Mouse (Mus musculus) lung, embryonic 16.5 days (tissue): ENCODE results near the gene Lingo3. TPM values are rescaled to one million over a fixed set of nuclear protein-coding genes. Genes with fewer than 3 reads are reported as not detected.
A peak's percentile ranks its signal among the peaks of the same experiment; 100 is the strongest.

Experiments used
- ATAC-seq: fragments of 200-750 bp; cut with Nextera tagmentation; 2 replicates; pipeline ENCODE4 v1.8.0; 2017; ENCODE audit warnings: low read depth, mild to moderate bottlenecking, moderate library complexity
- H3K27ac ChIP-seq: fragments of 300-500 bp; sonication (generic); 2 replicates; pipeline ENCODE4 v1.5.1; 2014; ENCODE audit warnings: mild to moderate bottlenecking, control low read depth, low read length
- H3K27me3 ChIP-seq: fragments of 300-500 bp; sonication (generic); 2 replicates; pipeline ENCODE4 v1.6.1; 2014; ENCODE audit warnings: low read depth, low read length, mixed read lengths; ENCODE audit not compliant: control insufficient read depth, insufficient read depth
- H3K36me3 ChIP-seq: fragments of 300-500 bp; sonication (generic); 2 replicates; pipeline ENCODE4 v1.6.1; 2014; ENCODE audit warnings: low read length; ENCODE audit not compliant: control insufficient read depth, insufficient read depth
- H3K4me1 ChIP-seq: fragments of 300-500 bp; sonication (generic); replicated peaks from 2 replicates; pipeline ENCODE4 v1.6.1; 2014; ENCODE audit warnings: low read length, mixed read lengths; ENCODE audit not compliant: control insufficient read depth, insufficient read depth
- H3K4me2 ChIP-seq: fragments of 300-500 bp; sonication (generic); 2 replicates; pipeline ENCODE4 v1.6.1; 2014; ENCODE audit warnings: low read depth, low read length, control low read depth
- H3K4me3 ChIP-seq: fragments of 300-500 bp; sonication (generic); 2 replicates; pipeline ENCODE4 v1.5.1; 2014; ENCODE audit warnings: mild to moderate bottlenecking, low read length, control low read depth
- H3K9ac ChIP-seq: fragments of 300-500 bp; sonication (generic); 2 replicates; pipeline ENCODE4 v1.6.1; 2014; ENCODE audit warnings: low read length, control low read depth
- H3K9me3 ChIP-seq: fragments of 300-500 bp; sonication (generic); 2 replicates; pipeline ENCODE4 v1.6.1; 2016; ENCODE audit warnings: low read length; ENCODE audit not compliant: control insufficient read depth
- WGBS: fragments of 180-500 bp; shearing (Covaris S2); extraction: QIAGEN DNeasy Blood & Tissue Kit; methylation state at CpG from one replicate; pipeline ENCODE4 v1.1.7; 2014; 5-methylcytosine and 5-hydroxymethylcytosine counted together
- polyA plus RNA-seq: library from polyadenylated mRNA; unstranded; fragments of >200 nt; fragmentation: Nextera tagmentation; extraction: Ambion mirVana; gene quantifications from 2 replicates; pipeline ENCODE4 v1.2.1, GENCODE M21; 2015

The Lingo3 gene
- polyA plus RNA-seq, 1 experiment from 2014 or later = 0.15 TPM

GRCm38 (mm10) chr10:80802204-80802912 lies 41.5 kb downstream of the Lingo3 start:
- H3K27ac ChIP-seq = no peak overlapping the region
- H3K27me3 ChIP-seq = no peaks in the 10 kb centered on the region
- H3K4me3 ChIP-seq = no peak overlapping the region
- 81% methylated on average over 10 of the region's 10 CpGs for WGBS
- peaks cover 16% of the 10 kb centered on the region for H3K4me1 ChIP-seq
- H3K4me2 ChIP-seq = no peak overlapping the region
- no peak overlapping the region for H3K9ac ChIP-seq
- no peak for ATAC-seq
- H3K36me3 ChIP-seq = peaks cover 39% of the 10 kb centered on the region
- H3K9me3 ChIP-seq = no peaks in the 10 kb centered on the region

GRCm38 (mm10) chr10:80799070-80799566 lies 44.7 kb downstream of the Lingo3 start:
- no peaks in the 10 kb centered on the region for H3K27me3 ChIP-seq
- H3K4me2 ChIP-seq = peak overlapping the region; percentile 80
- H3K36me3 ChIP-seq = peaks cover 41% of the 10 kb centered on the region
- ATAC-seq = no peak
- WGBS = 1% methylated on average over 18 of the region's 18 CpGs
- peak overlapping the region; percentile 96 for H3K27ac ChIP-seq
- peaks cover 16% of the 10 kb centered on the region for H3K4me1 ChIP-seq
- H3K9ac ChIP-seq = peak overlapping the region; percentile 97
- no peaks in the 10 kb centered on the region for H3K9me3 ChIP-seq
- peak overlapping the region; percentile 84 for H3K4me3 ChIP-seq

- Histone ChIP-seq H3K4me2 (peak within 1 kb of the TSS; percentile 80), H3K9me3 (no peaks in the 10 kb centered on the region), H3K36me3 (peaks cover 39% of the 10 kb centered on the region), H3K4me1 (peaks cover 16% of the 10 kb centered on the region), H3K9ac (peak within 1 kb of the TSS; percentile 97), H3K27ac (peak within 1 kb of the TSS; percentile 96), H3K27me3 (no peaks in the 10 kb centered on the region), H3K4me3 (peak within 1 kb of the TSS; percentile 84)
- ATAC-seq = peak; percentile 95
- under 1% methylated on average over 93 of the region's 104 CpGs for WGBS
Observed at GRCm38 (mm10) chr10:80798150-80799006, 45.5 kb downstream of the Lingo3 start, which contains the start of the genes Sf3a2 and Plekhj1. Gene Sf3a2 (plus strand): TSS chr10:80798198. Gene Plekhj1 (minus strand): TSS chr10:80798626.

GRCm38 (mm10) chr10:80797186-80798149 lies 46.4 kb downstream of the Lingo3 start:
- peak overlapping the region; percentile 84 for H3K4me3 ChIP-seq
- H3K36me3 ChIP-seq = peaks cover 37% of the 10 kb centered on the region
- WGBS = 2% methylated on average over 57 of the region's 59 CpGs
- ATAC-seq = peak; percentile 74
- H3K27ac ChIP-seq = peak overlapping the region; percentile 96
- H3K27me3 ChIP-seq = no peaks in the 10 kb centered on the region
- H3K4me1 ChIP-seq = peaks cover 16% of the 10 kb centered on the region
- H3K4me2 ChIP-seq = peak overlapping the region; percentile 71
- H3K9ac ChIP-seq = peak overlapping the region; percentile 97
- H3K9me3 ChIP-seq = no peaks in the 10 kb centered on the region

- H3K4me3 ChIP-seq = no peak overlapping the region
- 77% methylated on average over 9 of the region's 9 CpGs for WGBS
- no peaks in the 10 kb centered on the region for H3K27me3 ChIP-seq
- H3K9me3 ChIP-seq = no peaks in the 10 kb centered on the region
- H3K36me3 ChIP-seq = peaks cover 35% of the 10 kb centered on the region
- H3K4me1 ChIP-seq = peaks cover 16% of the 10 kb centered on the region
- H3K9ac ChIP-seq = peak overlapping the region; percentile 97; the same call in 1 of the 2 replicates
- peak overlapping the region; percentile 71 for H3K4me2 ChIP-seq
- no peak for ATAC-seq
- no peak overlapping the region for H3K27ac ChIP-seq
Observed at GRCm38 (mm10) chr10:80796307-80796848, 47.5 kb downstream of the Lingo3 start.

- Histone ChIP-seq H3K4me2 (no peak overlapping the region), H3K36me3 (peaks cover 47% of the 10 kb centered on the region), H3K4me3 (no peak overlapping the region), H3K27me3 (no peaks in the 10 kb centered on the region), H3K9ac (no peak overlapping the region), H3K4me1 (peaks cover 12% of the 10 kb centered on the region), H3K27ac (no peak overlapping the region), H3K9me3 (no peaks in the 10 kb centered on the region)
- no peak for ATAC-seq
- 80% methylated on average over 8 of the region's 8 CpGs for WGBS
Observed at GRCm38 (mm10) chr10:80794750-80795149, 49.1 kb downstream of the Lingo3 start.

GRCm38 (mm10) chr10:80793803-80794202 lies 50.0 kb downstream of the Lingo3 start:
- Histone ChIP-seq H3K27me3 (no peaks in the 10 kb centered on the region), H3K27ac (no peak overlapping the region), H3K4me2 (no peak overlapping the region), H3K36me3 (peaks cover 53% of the 10 kb centered on the region), H3K9ac (no peak overlapping the region), H3K9me3 (no peaks in the 10 kb centered on the region), H3K4me1 (peaks cover 10% of the 10 kb centered on the region), H3K4me3 (no peak overlapping the region)
- ATAC-seq = no peak
- 75% methylated on average over 4 of the region's 4 CpGs for WGBS

- peaks cover 57% of the 10 kb centered on the region for H3K36me3 ChIP-seq
- WGBS = 88% methylated on average over 13 of the region's 13 CpGs
Observed at GRCm38 (mm10) chr10:80793033-80793784, 50.6 kb downstream of the Lingo3 start.

More at GRCm38 (mm10) chr10:80793033-80793784, 50.6 kb downstream of the Lingo3 start:
- Histone ChIP-seq H3K9ac (no peak overlapping the region), H3K4me1 (peaks cover 10% of the 10 kb centered on the region), H3K27me3 (no peaks in the 10 kb centered on the region), H3K27ac (no peak overlapping the region), H3K4me2 (no peak overlapping the region), H3K4me3 (no peak overlapping the region), H3K9me3 (no peaks in the 10 kb centered on the region)
- ATAC-seq = no peak
